Mouse (Mus musculus) heart, embryonic 12.5 days (tissue): ENCODE measurements at regions not wholly inside any gene's neighbourhood (a gene's known extent, or its start where the extent isn't known, plus 50 kb on each side); places are given as distances from the start of the nearest gene placed in this dataset.

Experiments
- ATAC-seq: fragments of 200-750 bp; cut with Nextera tagmentation; 2 replicates; pipeline ENCODE4 v1.8.0; 2017; ENCODE audit warnings: moderate TSS enrichment, moderate library complexity; ENCODE audit not compliant: insufficient number of reproducible peaks, low FRiP score
- H3K27ac ChIP-seq: fragments of 300-500 bp; sonication (generic); 2 replicates; pipeline ENCODE4 v1.5.1; 2016; ENCODE audit warnings: mild to moderate bottlenecking, moderate library complexity; ENCODE audit not compliant: poor library complexity, severe bottlenecking
- H3K27me3 ChIP-seq: fragments of 300-500 bp; sonication (generic); replicated peaks from 2 replicates; pipeline ENCODE4 v1.6.1; 2016; ENCODE audit warnings: mild to moderate bottlenecking, moderate library complexity
- H3K36me3 ChIP-seq: fragments of 300-500 bp; sonication (generic); 2 replicates; pipeline ENCODE4 v1.6.1; 2016; ENCODE audit warnings: mild to moderate bottlenecking, moderate library complexity
- H3K4me1 ChIP-seq: fragments of 300-500 bp; sonication (generic); replicated peaks from 2 replicates; pipeline ENCODE4 v1.6.1; 2016; ENCODE audit warnings: mild to moderate bottlenecking
- H3K4me2 ChIP-seq: fragments of 300-500 bp; sonication (generic); 2 replicates; pipeline ENCODE4 v1.6.1; 2016; ENCODE audit warnings: mild to moderate bottlenecking, moderate library complexity
- H3K4me3 ChIP-seq: fragments of 300-500 bp; sonication (generic); 2 replicates; pipeline ENCODE4 v1.5.1; 2016; ENCODE audit warnings: mild to moderate bottlenecking
- H3K9ac ChIP-seq: fragments of 300-500 bp; sonication (generic); 2 replicates; pipeline ENCODE4 v1.6.1; 2016; ENCODE audit warnings: mild to moderate bottlenecking, moderate library complexity
- H3K9me3 ChIP-seq: fragments of 300-500 bp; sonication (generic); replicated peaks from 2 replicates; pipeline ENCODE4 v1.6.1; 2016; ENCODE audit warnings: mild to moderate bottlenecking, moderate library complexity
- WGBS: fragments of 180-500 bp; shearing (Covaris S2); methylation state at CpG from one replicate; pipeline ENCODE4 v1.1.7; 2016; 5-methylcytosine and 5-hydroxymethylcytosine counted together

- H3K27ac ChIP-seq = no peak overlapping the region
- no peak overlapping the region for H3K4me3 ChIP-seq
- no peaks in the 10 kb centered on the region for H3K27me3 ChIP-seq
- H3K9ac ChIP-seq = no peak overlapping the region
- no peaks in the 10 kb centered on the region for H3K9me3 ChIP-seq
- WGBS = 76% methylated on average over 6 of the region's 6 CpGs
- no peaks in the 10 kb centered on the region for H3K4me1 ChIP-seq
- H3K36me3 ChIP-seq = no peaks in the 10 kb centered on the region
- H3K4me2 ChIP-seq = no peak overlapping the region
- ATAC-seq = no peak
These were observed 462.9 kb upstream of the Pou3f3 start for GRCm38 (mm10) chr1:42232716-42233115.

GRCm38 (mm10) chr1:42233289-42233688 lies 462.3 kb upstream of the Pou3f3 start:
- H3K36me3 ChIP-seq = no peaks in the 10 kb centered on the region
- ATAC-seq = no peak

GRCm38 (mm10) chr1:42236466-42237010 lies 459.0 kb upstream of the Pou3f3 start:
- H3K9me3 ChIP-seq = no peaks in the 10 kb centered on the region
- H3K4me3 ChIP-seq = no peak overlapping the region
- no peak overlapping the region for H3K27ac ChIP-seq
- no peaks in the 10 kb centered on the region for H3K36me3 ChIP-seq
- H3K9ac ChIP-seq = no peak overlapping the region
- no peak overlapping the region for H3K4me2 ChIP-seq
- no peaks in the 10 kb centered on the region for H3K27me3 ChIP-seq
- H3K4me1 ChIP-seq = no peaks in the 10 kb centered on the region
- 69% methylated on average over 2 of the region's 2 CpGs for WGBS
- ATAC-seq = no peak

More at GRCm38 (mm10) chr1:42233289-42233688, 462.3 kb upstream of the Pou3f3 start:
- Histone ChIP-seq H3K9ac (no peak overlapping the region), H3K27ac (no peak overlapping the region), H3K27me3 (no peaks in the 10 kb centered on the region), H3K4me3 (no peak overlapping the region), H3K9me3 (no peaks in the 10 kb centered on the region), H3K4me1 (no peaks in the 10 kb centered on the region), H3K4me2 (no peak overlapping the region)
- WGBS = 35% methylated on average over 10 of the region's 10 CpGs

- WGBS = 80% methylated on average over 3 of the region's 3 CpGs
- Histone ChIP-seq H3K4me2 (no peak overlapping the region), H3K4me3 (no peak overlapping the region), H3K9me3 (no peaks in the 10 kb centered on the region), H3K36me3 (no peaks in the 10 kb centered on the region), H3K4me1 (peaks cover 9% of the 10 kb centered on the region; the same call in 1 of the 2 replicates), H3K27ac (no peak overlapping the region), H3K27me3 (no peaks in the 10 kb centered on the region), H3K9ac (no peak overlapping the region)
- no peak for ATAC-seq
These were observed 457.2 kb upstream of the Pou3f3 start for GRCm38 (mm10) chr1:42238408-42238807.

DNA sequence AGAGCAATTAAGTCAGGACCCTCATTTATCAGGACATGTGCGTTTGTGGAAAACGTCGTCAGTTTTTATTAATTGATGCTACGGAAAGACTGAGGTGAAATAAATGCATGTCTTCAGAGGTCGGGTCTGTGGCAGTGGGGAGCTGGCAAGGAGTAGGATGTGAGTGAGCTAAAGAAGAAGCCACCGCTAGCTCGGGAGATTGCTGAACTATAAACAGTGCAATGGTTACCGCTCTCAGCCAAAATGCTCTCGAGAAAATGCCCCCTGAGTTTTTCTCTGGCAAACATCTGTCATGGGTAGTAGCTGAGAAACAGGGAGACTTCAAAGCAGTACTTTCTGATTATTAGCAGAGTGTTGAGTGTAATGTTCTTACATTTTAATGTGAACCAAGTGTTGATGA lies 454.4 kb upstream of the Pou3f3 start:
- no peak for ATAC-seq
- no peak overlapping the region for H3K4me2 ChIP-seq
- no peak overlapping the region for H3K27ac ChIP-seq
- no peaks in the 10 kb centered on the region for H3K27me3 ChIP-seq
- peaks cover 15% of the 10 kb centered on the region for H3K4me1 ChIP-seq
- H3K4me3 ChIP-seq = no peak overlapping the region
- no peak overlapping the region for H3K9ac ChIP-seq
- no peaks in the 10 kb centered on the region for H3K36me3 ChIP-seq
- no peaks in the 10 kb centered on the region for H3K9me3 ChIP-seq
- WGBS = 59% methylated on average over 9 of the region's 9 CpGs

- no peak for ATAC-seq
- Histone ChIP-seq H3K4me1 (peaks cover 15% of the 10 kb centered on the region), H3K27ac (no peak overlapping the region), H3K4me2 (no peak overlapping the region), H3K4me3 (no peak overlapping the region), H3K27me3 (no peaks in the 10 kb centered on the region), H3K9me3 (no peaks in the 10 kb centered on the region), H3K36me3 (no peaks in the 10 kb centered on the region), H3K9ac (no peak overlapping the region)
- 80% methylated on average over 11 of the region's 11 CpGs for WGBS
These were observed 453.9 kb upstream of the Pou3f3 start for GRCm38 (mm10) chr1:42241601-42242220.

- H3K27ac ChIP-seq = no peak overlapping the region
- H3K9ac ChIP-seq = no peak overlapping the region
- H3K4me1 ChIP-seq = peaks cover 15% of the 10 kb centered on the region
- no peaks in the 10 kb centered on the region for H3K36me3 ChIP-seq
- 73% methylated on average over 14 of the region's 15 CpGs for WGBS
- ATAC-seq = no peak
- H3K27me3 ChIP-seq = no peaks in the 10 kb centered on the region
- H3K4me3 ChIP-seq = no peak overlapping the region
- no peaks in the 10 kb centered on the region for H3K9me3 ChIP-seq
- H3K4me2 ChIP-seq = 0 out of 2 replicates have a peak overlapping the region, but pooled peaks have one; percentile 13
These were observed 452.7 kb upstream of the Pou3f3 start for GRCm38 (mm10) chr1:42242586-42243457.

DNA sequence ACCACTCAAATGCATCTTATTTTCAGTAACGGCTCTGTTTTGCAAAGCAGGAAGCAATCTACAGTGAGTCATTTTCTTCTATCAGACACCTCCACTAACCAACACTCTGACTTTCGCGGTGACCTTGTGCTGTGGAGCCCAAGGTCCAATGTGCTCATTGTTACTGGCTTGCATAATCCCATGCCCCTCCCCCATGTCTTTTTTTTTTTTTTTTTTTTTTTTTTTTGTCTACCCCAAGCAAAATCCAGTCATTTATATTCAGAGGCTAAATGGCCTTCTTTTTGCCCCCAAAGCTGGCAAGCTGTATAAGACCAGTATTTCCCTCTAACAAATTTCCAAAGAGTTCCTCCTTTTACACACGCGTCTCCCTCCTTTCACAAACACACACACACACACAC lies 452.1 kb upstream of the Pou3f3 start:
- no peaks in the 10 kb centered on the region for H3K36me3 ChIP-seq
- H3K27me3 ChIP-seq = no peaks in the 10 kb centered on the region
- no peak for ATAC-seq
- H3K27ac ChIP-seq = no peak overlapping the region
- WGBS = 37% methylated on average over 5 of the region's 5 CpGs
- peak overlapping the region; percentile 57 for H3K4me2 ChIP-seq
- H3K9me3 ChIP-seq = no peaks in the 10 kb centered on the region
- H3K4me1 ChIP-seq = peaks cover 15% of the 10 kb centered on the region
- peak overlapping the region; percentile 18; the same call in 1 of the 2 replicates for H3K9ac ChIP-seq
- peak overlapping the region; percentile 21; the same call in 1 of the 2 replicates for H3K4me3 ChIP-seq

DNA sequence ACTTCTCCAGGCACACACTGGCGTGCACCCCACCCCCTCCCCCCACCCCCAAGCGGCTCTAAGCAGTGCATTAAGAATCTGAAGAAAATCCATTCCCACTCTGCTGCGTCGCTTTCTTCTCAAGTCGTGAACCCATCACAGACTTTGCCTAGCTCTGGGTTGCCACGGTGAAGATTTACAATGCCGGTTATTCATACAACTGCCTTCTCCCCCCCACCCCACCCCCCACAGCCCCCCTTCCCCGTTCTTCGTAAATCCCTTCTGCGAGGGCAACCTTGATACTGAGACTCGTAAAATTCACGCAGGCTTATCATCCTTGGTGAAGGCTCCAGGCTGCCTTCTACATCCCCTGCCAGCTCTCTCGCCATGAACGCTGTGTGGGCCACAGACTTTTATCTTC lies 451.7 kb upstream of the Pou3f3 start:
- peaks cover 15% of the 10 kb centered on the region for H3K4me1 ChIP-seq
- H3K9me3 ChIP-seq = no peaks in the 10 kb centered on the region
- no peak for ATAC-seq
- no peaks in the 10 kb centered on the region for H3K36me3 ChIP-seq
- no peak overlapping the region for H3K27ac ChIP-seq
- peak overlapping the region; percentile 18; the same call in 1 of the 2 replicates for H3K9ac ChIP-seq
- H3K4me3 ChIP-seq = peak overlapping the region; percentile 21; the same call in 1 of the 2 replicates
- H3K27me3 ChIP-seq = no peaks in the 10 kb centered on the region
- WGBS = 11% methylated on average over 14 of the region's 14 CpGs
- H3K4me2 ChIP-seq = peak overlapping the region; percentile 57

GRCm38 (mm10) chr1:42252386-42252785 lies 443.2 kb upstream of the Pou3f3 start:
- Histone ChIP-seq H3K9ac (no peak overlapping the region), H3K36me3 (no peaks in the 10 kb centered on the region), H3K4me2 (no peak overlapping the region), H3K9me3 (no peaks in the 10 kb centered on the region), H3K4me1 (no peaks in the 10 kb centered on the region), H3K27me3 (no peaks in the 10 kb centered on the region), H3K27ac (no peak overlapping the region), H3K4me3 (no peak overlapping the region)
- WGBS = 79% methylated on average over 3 of the region's 3 CpGs
- ATAC-seq = no peak

DNA sequence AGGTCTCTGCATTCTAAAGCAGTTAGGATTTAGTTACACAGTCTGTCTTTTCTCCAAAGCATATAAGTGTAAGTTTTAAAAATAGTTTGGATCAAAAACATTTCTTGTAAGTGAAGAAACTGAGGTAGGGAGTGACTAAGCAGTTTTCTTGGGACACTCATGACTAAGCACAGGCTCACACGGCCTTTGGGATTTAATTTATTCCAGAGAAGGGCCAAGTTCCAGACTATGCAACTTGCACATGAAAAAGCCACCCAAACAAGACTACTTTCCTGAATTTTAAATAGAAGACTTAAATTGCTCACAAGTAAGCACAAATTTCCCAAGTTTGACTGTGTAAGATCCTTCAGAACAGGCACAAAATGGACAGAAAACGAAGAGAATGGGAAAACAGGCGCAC lies 441.8 kb upstream of the Pou3f3 start:
- ATAC-seq = no peak
- no peak overlapping the region for H3K4me2 ChIP-seq
- H3K9ac ChIP-seq = no peak overlapping the region
- WGBS = 76% methylated on average over 3 of the region's 3 CpGs
- no peaks in the 10 kb centered on the region for H3K9me3 ChIP-seq
- no peak overlapping the region for H3K4me3 ChIP-seq
- H3K4me1 ChIP-seq = peaks cover 12% of the 10 kb centered on the region
- no peaks in the 10 kb centered on the region for H3K27me3 ChIP-seq
- H3K27ac ChIP-seq = no peak overlapping the region
- no peaks in the 10 kb centered on the region for H3K36me3 ChIP-seq
